30 mouse cellular contexts compared by ENCODE assay signal in genomic region chr12:30254581-30254980, GRCm38 (mm10).
DNase-seq lines count a peak whose midpoint lies in the region; ATAC-seq lines count a peak whose summit lies in the region.
"Had no signal": no experiment of that assay in that cellular context is flagged by ENCODE, and none has a peak within 500 bp of the region (broad histone marks: within the 10 kb centered on the region; RNA-seq: fewer than 3 reads in every experiment).

No protein-coding gene starts in this region.

- H3K4me1 ChIP-seq in midbrain, embryonic 11.5 days (ENCODE audit: control insufficient read depth, insufficient read depth, low read length): no peaks in the 10 kb centered on the region
- H3K4me1 ChIP-seq in midbrain, embryonic 10.5 days: no peaks in the 10 kb centered on the region
- H3K4me1 ChIP-seq: embryonic facial prominence, embryonic 12.5 days; embryonic facial prominence, embryonic 15.5 days; heart, embryonic 12.5 days; heart, embryonic 15.5 days had no signal

- no peaks in the 10 kb centered on the region for H3K36me3 ChIP-seq in midbrain, embryonic 11.5 days (ENCODE audit: control insufficient read depth, insufficient read depth, low read length)
- no peaks in the 10 kb centered on the region for H3K36me3 ChIP-seq in midbrain, embryonic 10.5 days
- H3K36me3 ChIP-seq: embryonic facial prominence, embryonic 12.5 days; embryonic facial prominence, embryonic 15.5 days; G1E; heart, embryonic 12.5 days; heart, embryonic 15.5 days had no signal

- no peaks in the 10 kb centered on the region for H3K27me3 ChIP-seq in midbrain, embryonic 11.5 days (ENCODE audit: control insufficient read depth, insufficient read depth, low read length)
- H3K27me3 ChIP-seq in midbrain, embryonic 10.5 days (ENCODE audit: low read depth, poor library complexity, severe bottlenecking): no peaks in the 10 kb centered on the region
- H3K27me3 ChIP-seq: CH12.LX; embryonic facial prominence, embryonic 12.5 days; embryonic facial prominence, embryonic 15.5 days; heart, embryonic 12.5 days; heart, embryonic 15.5 days had no signal

- DNase-seq in midbrain, embryonic 11.5 days (ENCODE audit: low spot score, missing footprints): peak; percentile 23
- no peak for DNase-seq in midbrain, embryonic 10.5 days (ENCODE audit: low spot score)
- DNase-seq in retina, postnatal 1 day: peak; percentile 9
- DNase-seq in retina, embryonic 14.5 days (ENCODE audit: low spot score): no peak
- peak; percentile 13 for DNase-seq in ZHBTc4 (ENCODE audit: low read depth, low spot score)
- DNase-seq: adrenal gland, adult 8-10 months; adrenal gland, postnatal 36 days; B cell, adult 2 months; cerebellum, adult 18-20 months; cerebellum, adult 9-10 months; cerebellum, postnatal 14 days; forebrain, postnatal 0 days; gastrocnemius, adult 2 months; gastrocnemius, postnatal 14 days; heart, adult 18-20 months; heart, postnatal 14 days; heart, postnatal 4 days had no signal

- no peak for ATAC-seq in midbrain, embryonic 11.5 days (ENCODE audit: low FRiP score)
- ATAC-seq in monocyte, adult 5-6 weeks (replicated peaks; ENCODE audit: insufficient number of reproducible peaks, low FRiP score, low TSS enrichment, poor library complexity, severe bottlenecking): no peak
- ATAC-seq: activated CD4-positive, CD25-positive, alpha-beta regulatory T cell, adult 4 months; forebrain, embryonic 14.5 days; forebrain, postnatal 0 days; hindbrain, postnatal 0 days; inflammation-experienced regulatory T-cells, adult 6 months; Patski had no signal

- no peak overlapping the region for H3K4me3 ChIP-seq in midbrain, embryonic 11.5 days (ENCODE audit: low read depth, low read length)
- no peak overlapping the region for H3K4me3 ChIP-seq in midbrain, embryonic 10.5 days
- H3K4me3 ChIP-seq: embryonic facial prominence, embryonic 12.5 days; embryonic facial prominence, embryonic 15.5 days; gastrocnemius, adult 2 months; heart, embryonic 12.5 days; heart, embryonic 15.5 days had no signal

- no peak overlapping the region for H3K4me2 ChIP-seq in midbrain, embryonic 11.5 days
- H3K4me2 ChIP-seq: embryonic facial prominence, embryonic 12.5 days; embryonic facial prominence, embryonic 15.5 days; heart, embryonic 12.5 days; heart, embryonic 15.5 days; hindbrain, embryonic 14.5 days had no signal

- 76% methylated on average over 10 of the region's 10 CpGs for WGBS in midbrain, embryonic 11.5 days
- WGBS in midbrain, embryonic 10.5 days: 88% methylated on average over 10 of the region's 10 CpGs

- H3K27ac ChIP-seq in midbrain, embryonic 11.5 days (ENCODE audit: low read depth, low read length): no peak overlapping the region
- H3K27ac ChIP-seq in midbrain, embryonic 10.5 days (replicated peaks): no peak overlapping the region
- H3K27ac ChIP-seq: embryonic facial prominence, embryonic 12.5 days; embryonic facial prominence, embryonic 15.5 days; gastrocnemius, adult 2 months; heart, embryonic 15.5 days; hindbrain, embryonic 14.5 days; hindbrain, postnatal 0 days had no signal

- no peaks in the 10 kb centered on the region for H3K9me3 ChIP-seq in midbrain, embryonic 11.5 days (ENCODE audit: control insufficient read depth, low read length)
- H3K9me3 ChIP-seq in midbrain, embryonic 10.5 days (replicated peaks): no peaks in the 10 kb centered on the region
- H3K9me3 ChIP-seq: embryonic facial prominence, embryonic 12.5 days; embryonic facial prominence, embryonic 15.5 days; heart, embryonic 12.5 days; heart, embryonic 15.5 days had no signal

- no peak overlapping the region for H3K9ac ChIP-seq in midbrain, embryonic 11.5 days (ENCODE audit: low read length)
- H3K9ac ChIP-seq: embryonic facial prominence, embryonic 12.5 days; embryonic facial prominence, embryonic 15.5 days; forebrain, postnatal 0 days; heart, embryonic 12.5 days; heart, embryonic 15.5 days; hindbrain, embryonic 14.5 days had no signal

Comparison
In these comparisons a context has a peak if more than half of its experiments do, and no peak if none do; other contexts are left out.
1. DNase-seq: peak in midbrain, embryonic 11.5 days (single experiment), retina, postnatal 1 day (single experiment) and ZHBTc4 (single experiment); none in midbrain, embryonic 10.5 days (single experiment) and retina, embryonic 14.5 days (single experiment).